ENCODE assay signal across 8 mouse cellular contexts in genomic region chr12:32061090-32061930, GRCm38 (mm10). TPM values are rescaled to one million over a fixed set of nuclear protein-coding genes. Genes with fewer than 3 reads are reported as not detected.
DNase-seq lines count a peak whose midpoint lies in the region; ATAC-seq and TF ChIP-seq lines count a peak whose summit lies in the region.

Prkar2b (minus strand) TSS chr12:32061296.

- H3K4me2 ChIP-seq in lung, embryonic 16.5 days (ENCODE audit: low read depth, low read length) = peak within 1 kb of the TSS; percentile 99

- peaks cover 6 to 15% of the 10 kb centered on the region in 2 experiments for H3K4me1 ChIP-seq in MEL (ENCODE audit: control insufficient read depth in 1 of 2, insufficient read depth in 2 of 2, low read length in 2 of 2)
- H3K4me1 ChIP-seq in cerebellum, adult 2 months (ENCODE audit: control insufficient read depth, insufficient read depth, low read length) = no peaks in the 10 kb centered on the region
- peaks cover 7% of the 10 kb centered on the region; the same call in 1 of the 2 replicates for H3K4me1 ChIP-seq in lung, embryonic 16.5 days (replicated peaks; ENCODE audit: control insufficient read depth, insufficient read depth, low read length)

- peak; percentile 78 to 84 for ATAC-seq in hematopoietic stem cell, adult 5-6 weeks (replicated peaks in 1 of 2; ENCODE audit: insufficient read depth in 1 of 2, low FRiP score in 2 of 2, low TSS enrichment in 1 of 2, low read depth in 1 of 2, poor library complexity in 2 of 2, severe bottlenecking in 2 of 2)
- peak; percentile 98 for ATAC-seq in lung, embryonic 16.5 days (ENCODE audit: low read depth)

- peak within 1 kb of the TSS; percentile 97 for H3K9ac ChIP-seq in MEL (ENCODE audit: control insufficient read depth, low read depth, low read length, poor library complexity, severe bottlenecking)
- H3K9ac ChIP-seq in lung, embryonic 16.5 days (ENCODE audit: low read length) = peak within 1 kb of the TSS; percentile 88

- no peak for TF ChIP-seq RAD21 in MEL (IDR thresholded peaks at IDR 0.05; ENCODE audit: low read depth, low read length)

- peak; percentile 91 for DNase-seq in MEL (ENCODE audit: low read depth, low spot score)
- DNase-seq in cerebellum, adult 2 months = peak; percentile 89 to 90
- DNase-seq in forelimb bud, embryonic 11.5 days (ENCODE audit: low read depth, low spot score) = peak; percentile 81
- DNase-seq in layer of hippocampus, adult 9-10 months (ENCODE audit: low spot score) = peak; percentile 59
- DNase-seq in ovary, postnatal 10 days (ENCODE audit: low spot score) = peak; percentile 78
- DNase-seq in thymus, postnatal 10 days (ENCODE audit: low spot score in 2 of 2) = peak; percentile 90 to 95

- H3K27me3 ChIP-seq in MEL (ENCODE audit: control insufficient read depth in 1 of 2, insufficient read depth in 2 of 2, low read length in 2 of 2) = no peaks in the 10 kb centered on the region
- no peaks in the 10 kb centered on the region; the same call in 1 of the 2 replicates for H3K27me3 ChIP-seq in cerebellum, adult 2 months (ENCODE audit: control insufficient read depth, insufficient read depth, low read length)
- no peaks in the 10 kb centered on the region for H3K27me3 ChIP-seq in lung, embryonic 16.5 days (ENCODE audit: control insufficient read depth, insufficient read depth, low read depth, low read length)

- H3K79me2 ChIP-seq in MEL (ENCODE audit: control insufficient read depth, insufficient read depth, low read length, poor library complexity) = peaks cover 29% of the 10 kb centered on the region

- TF ChIP-seq CTCF in MEL (IDR thresholded peaks at IDR 0.05 in 2 of 3, conservative IDR thresholded peaks at IDR 0.05 in 1 of 3; ENCODE audit: control insufficient read depth in 1 of 3, insufficient read depth in 1 of 3, low read depth in 2 of 3, low read length in 3 of 3, poor library complexity in 1 of 3, severe bottlenecking in 1 of 3) = no peak
- no peak for TF ChIP-seq CTCF in cerebellum, adult 2 months (IDR thresholded peaks at IDR 0.05; ENCODE audit: borderline replicate concordance, insufficient read depth, low read depth, low read length)

- H3K9me3 ChIP-seq in MEL (replicated peaks; ENCODE audit: insufficient read depth, low read length) = no peaks in the 10 kb centered on the region
- no peaks in the 10 kb centered on the region for H3K9me3 ChIP-seq in lung, embryonic 16.5 days (ENCODE audit: control insufficient read depth, low read length)

- TF ChIP-seq EP300 in MEL (IDR thresholded peaks at IDR 0.05; ENCODE audit: low read depth in 1 of 2, low read length in 2 of 2) = no peak

- peak within 1 kb of the TSS; percentile 82 for H3K27ac ChIP-seq in MEL (ENCODE audit: control insufficient read depth, low read depth, low read length)
- H3K27ac ChIP-seq in cerebellum, adult 2 months (ENCODE audit: insufficient read depth, low read length) = no peak within 1 kb of the TSS
- H3K27ac ChIP-seq in lung, embryonic 16.5 days (ENCODE audit: low read length) = peak within 1 kb of the TSS; percentile 89

- H3K4me3 ChIP-seq in MEL (ENCODE audit: control insufficient read depth in 1 of 2, insufficient read depth in 1 of 2, low read depth in 2 of 2, low read length in 2 of 2) = peak within 1 kb of the TSS; percentile 89 to 98
- peak within 1 kb of the TSS; percentile 81 for H3K4me3 ChIP-seq in cerebellum, adult 2 months (replicated peaks; ENCODE audit: insufficient read depth, low read depth, low read length)
- peak within 1 kb of the TSS; percentile 85 for H3K4me3 ChIP-seq in lung, embryonic 16.5 days (ENCODE audit: low read length)

- 2% methylated on average over 59 of the region's 64 CpGs for WGBS in cerebellum, adult 2 months
- under 1% methylated on average over 41 of the region's 64 CpGs for WGBS in lung, embryonic 16.5 days

- TF ChIP-seq POLR2A in MEL (IDR thresholded peaks at IDR 0.05; ENCODE audit: control insufficient read depth in 1 of 2, insufficient read depth in 1 of 2, low read depth in 1 of 2, low read length in 2 of 2, poor library complexity in 1 of 2) = peak; percentile 82 to 86
- no peak for TF ChIP-seq POLR2A in cerebellum, adult 2 months (IDR thresholded peaks at IDR 0.05; ENCODE audit: borderline replicate concordance, insufficient read depth, low read length)

- H3K36me3 ChIP-seq in MEL (ENCODE audit: control insufficient read depth in 1 of 2, insufficient read depth in 2 of 2, low read length in 2 of 2) = peaks cover 0 to 33% of the 10 kb centered on the region in 2 experiments; a peak in 2 of 4 replicates
- no peaks in the 10 kb centered on the region for H3K36me3 ChIP-seq in lung, embryonic 16.5 days (ENCODE audit: control insufficient read depth, insufficient read depth, low read length)

TF ChIP-seq in MEL, 35 proteins besides CTCF, POLR2A, EP300 and RAD21:
- TF ChIP-seq CHD2 (IDR thresholded peaks at IDR 0.05; ENCODE audit: low read length) (no peak), MAX (IDR thresholded peaks at IDR 0.05; ENCODE audit: low read length) (no peak; the same call in 1 of the 2 replicates), HCFC1 (IDR thresholded peaks at IDR 0.05; ENCODE audit: low read depth, low read length) (0 out of 2 replicates have a peak, but pooled peaks have one; percentile 2), NRF1 (IDR thresholded peaks at IDR 0.05; ENCODE audit: insufficient read depth, low read depth, low read length, poor library complexity, severe bottlenecking) (0 out of 2 replicates have a peak, but pooled peaks have one; percentile 21), UBTF (IDR thresholded peaks at IDR 0.05; ENCODE audit: borderline replicate concordance, insufficient read depth, low read depth, low read length) (peak; percentile 90; the same call in 1 of the 2 replicates), KAT2A (conservative IDR thresholded peaks at IDR 0.05; ENCODE audit: low read depth, low read length) (no peak), ETS1 (IDR thresholded peaks at IDR 0.05; ENCODE audit: low read depth, low read length) (0 out of 2 replicates have a peak, but pooled peaks have one; percentile 14), NELFE (IDR thresholded peaks at IDR 0.05; ENCODE audit: low read depth, low read length) (peak; percentile 84), GATA1 (IDR thresholded peaks at IDR 0.05; ENCODE audit: low read depth, low read length) (no peak), MAZ (IDR thresholded peaks at IDR 0.05; ENCODE audit: low read depth, low read length) (peak; percentile 75; the same call in 1 of the 2 replicates), ELF1 (IDR thresholded peaks at IDR 0.05; ENCODE audit: low read depth, low read length) (no peak), TBP (IDR thresholded peaks at IDR 0.05; ENCODE audit: low read depth, low read length) (0 out of 2 replicates have a peak, but pooled peaks have one; percentile 53), MAFK (IDR thresholded peaks at IDR 0.05; ENCODE audit: borderline replicate concordance, low read depth, low read length) (no peak), ZNF384 (IDR thresholded peaks at IDR 0.05; ENCODE audit: low read depth, low read length) (no peak), TCF12 (IDR thresholded peaks at IDR 0.05; ENCODE audit: low read depth, low read length) (0 out of 2 replicates have a peak, but pooled peaks have one; percentile 17), SMC3 (IDR thresholded peaks at IDR 0.05; ENCODE audit: low read depth, low read length) (no peak), USF1 (IDR thresholded peaks at IDR 0.05; ENCODE audit: low read depth, low read length) (peak; percentile 95), MYB (IDR thresholded peaks at IDR 0.05; ENCODE audit: low read depth, low read length) (no peak), CHD1 (IDR thresholded peaks at IDR 0.05; ENCODE audit: low read depth, low read length) (no peak), SIN3A (IDR thresholded peaks at IDR 0.05; ENCODE audit: low read length) (peak; percentile 65; the same call in 1 of the 2 replicates), USF2 (IDR thresholded peaks at IDR 0.05; ENCODE audit: borderline replicate concordance in 1 of 2, insufficient read depth in 1 of 2, low read depth in 1 of 2, low read length in 2 of 2) (peak in 1 of 2 experiments; percentile 84; a peak in 2 of 4 replicates), POLR2AphosphoS5 (IDR thresholded peaks at IDR 0.05; ENCODE audit: borderline replicate concordance, low read depth, low read length) (no peak), MYC (IDR thresholded peaks at IDR 0.05; ENCODE audit: low read depth, low read length) (0 out of 2 replicates have a peak, but pooled peaks have one; percentile 44), ZMIZ1 (IDR thresholded peaks at IDR 0.05; ENCODE audit: low read depth, low read length) (peak; percentile 80), MXI1 (IDR thresholded peaks at IDR 0.05; ENCODE audit: low read depth, low read length) (peak; percentile 79; the same call in 1 of the 2 replicates), BHLHE40 (IDR thresholded peaks at IDR 0.05; ENCODE audit: borderline replicate concordance, low read depth, low read length) (0 out of 2 replicates have a peak, but pooled peaks have one; percentile 5)
TF ChIP-seq in MEL: peak in this region for 15.

RNA-seq across cellular contexts. Expression of gene Prkar2b, which starts in this region (rescaled TPM):
- 15.2 and 15.7 TPM in 2 replicates for total RNA-seq in MEL (2012; rRNA removed)
- 100 to 1,000 TPM in 1 of 2 experiments, 10 to 100 TPM in 1; 34.1 to 154 TPM for polyA plus RNA-seq in MEL (2012; ENCODE audit: insufficient read depth in 1 of 2, insufficient read length in 2 of 2, low read depth in 1 of 2, low replicate concordance in 2 of 2, missing spikeins in 1 of 2)
- polyA plus RNA-seq in cerebellum, adult 2 months (2012; rRNA removed) = 9.5 and 11.9 TPM in 2 replicates
- 68.3 and 87.5 TPM in 2 replicates for total RNA-seq in hematopoietic stem cell, adult 5-6 weeks (2017)
- polyA plus RNA-seq in lung, embryonic 16.5 days (2015; fragmentation: Nextera tagmentation; extraction: Ambion mirVana) = 18.2 and 18.3 TPM in 2 replicates
